In genomic region chr19:24221455-24221854, GRCm38 (mm10) we compare ENCODE assay signal across 19 mouse cellular contexts. TPM values are rescaled to one million over a fixed set of nuclear protein-coding genes. Genes with fewer than 3 reads are reported as not detected.
DNase-seq lines count a peak whose midpoint lies in the region; ATAC-seq and TF ChIP-seq lines count a peak whose summit lies in the region.
"Had no signal": no experiment of that assay in that cellular context is flagged by ENCODE, and none has a peak within 500 bp of the region (broad histone marks: within the 10 kb centered on the region; RNA-seq: fewer than 3 reads in every experiment).

No protein-coding gene starts in this region.

- H3K4me2 ChIP-seq in forebrain, embryonic 12.5 days: no peak overlapping the region
- no peak overlapping the region for H3K4me2 ChIP-seq in forebrain, embryonic 13.5 days
- peak overlapping the region; percentile 36 for H3K4me2 ChIP-seq in kidney, embryonic 16.5 days (replicated peaks; ENCODE audit: low read depth, low read length)
- H3K4me2 ChIP-seq: embryonic facial prominence, embryonic 12.5 days; limb, embryonic 13.5 days; midbrain, embryonic 12.5 days; neural tube, embryonic 15.5 days had no signal

- no peak for DNase-seq in kidney, postnatal 25 days
- DNase-seq in lung, postnatal 36 days: peak; percentile 27
- no peak for DNase-seq in layer of hippocampus, postnatal 10 days (ENCODE audit: low spot score in 2 of 2)
- DNase-seq in kidney, postnatal 4 days: no peak
- DNase-seq: adrenal gland, postnatal 10 days; cerebellum, adult 18-20 months; gastrocnemius, postnatal 36 days; heart, postnatal 4 days; retina, postnatal 1 day; thymus, postnatal 25 days had no signal

- no peak for TF ChIP-seq EP300 in ES-Bruce4 (IDR thresholded peaks at IDR 0.05; ENCODE audit: insufficient read depth, low read depth, low read length)

- no peak for ATAC-seq in forebrain, embryonic 12.5 days (ENCODE audit: low FRiP score)
- ATAC-seq in forebrain, embryonic 13.5 days: no peak
- ATAC-seq in kidney, embryonic 16.5 days (ENCODE audit: low FRiP score, low TSS enrichment): no peak

- H3K36me3 ChIP-seq in forebrain, embryonic 12.5 days (replicated peaks): no peaks in the 10 kb centered on the region
- H3K36me3 ChIP-seq in forebrain, embryonic 13.5 days (ENCODE audit: poor library complexity, severe bottlenecking): no peaks in the 10 kb centered on the region
- no peaks in the 10 kb centered on the region for H3K36me3 ChIP-seq in kidney, embryonic 16.5 days (ENCODE audit: insufficient read depth, low read length)
- no peaks in the 10 kb centered on the region for H3K36me3 ChIP-seq in ES-Bruce4 (ENCODE audit: control insufficient read depth, insufficient read depth, low read length, poor library complexity, severe bottlenecking)
- H3K36me3 ChIP-seq: embryonic facial prominence, embryonic 12.5 days; limb, embryonic 13.5 days; midbrain, embryonic 12.5 days; neural tube, embryonic 15.5 days had no signal

- TF ChIP-seq CTCF in ES-Bruce4 (IDR thresholded peaks at IDR 0.05; ENCODE audit: low read depth, low read length): peak; percentile 22

- no peak for TF ChIP-seq POLR2A in ES-Bruce4 (IDR thresholded peaks at IDR 0.05; ENCODE audit: insufficient read depth, low read length)

- no peak overlapping the region for H3K9ac ChIP-seq in forebrain, embryonic 12.5 days
- H3K9ac ChIP-seq in forebrain, embryonic 13.5 days: no peak overlapping the region
- no peak overlapping the region for H3K9ac ChIP-seq in kidney, embryonic 16.5 days (replicated peaks; ENCODE audit: low read length)
- peak overlapping the region; percentile 16; the same call in 1 of the 2 replicates for H3K9ac ChIP-seq in ES-Bruce4 (ENCODE audit: low read depth, poor library complexity, severe bottlenecking)
- H3K9ac ChIP-seq: embryonic facial prominence, embryonic 12.5 days; limb, embryonic 13.5 days; midbrain, embryonic 12.5 days; neural tube, embryonic 15.5 days had no signal

- no peak overlapping the region for H3K4me3 ChIP-seq in forebrain, embryonic 12.5 days (replicated peaks)
- H3K4me3 ChIP-seq in forebrain, embryonic 13.5 days: no peak overlapping the region
- H3K4me3 ChIP-seq in kidney, embryonic 16.5 days (ENCODE audit: low read length): no peak overlapping the region
- no peak overlapping the region for H3K4me3 ChIP-seq in ES-Bruce4 (ENCODE audit: low read depth, low read length)
- H3K4me3 ChIP-seq: embryonic facial prominence, embryonic 12.5 days; limb, embryonic 13.5 days; midbrain, embryonic 12.5 days; neural tube, embryonic 15.5 days had no signal

- 0 out of 2 replicates have a peak overlapping the region, but pooled peaks have one; percentile 14 for H3K27ac ChIP-seq in forebrain, embryonic 12.5 days
- no peak overlapping the region for H3K27ac ChIP-seq in forebrain, embryonic 13.5 days
- H3K27ac ChIP-seq in kidney, embryonic 16.5 days (ENCODE audit: low read length): peak overlapping the region; percentile 47; the same call in 1 of the 2 replicates
- H3K27ac ChIP-seq in ES-Bruce4 (ENCODE audit: insufficient read depth, low read length): no peak overlapping the region
- H3K27ac ChIP-seq: embryonic facial prominence, embryonic 12.5 days; limb, embryonic 13.5 days; macrophage; midbrain, embryonic 12.5 days; neural tube, embryonic 15.5 days had no signal

- peaks cover 34% of the 10 kb centered on the region for H3K27me3 ChIP-seq in forebrain, embryonic 12.5 days
- peaks cover 36% of the 10 kb centered on the region for H3K27me3 ChIP-seq in forebrain, embryonic 13.5 days
- H3K27me3 ChIP-seq in kidney, embryonic 16.5 days (ENCODE audit: insufficient read depth, low read length): no peaks in the 10 kb centered on the region
- no peaks in the 10 kb centered on the region for H3K27me3 ChIP-seq in ES-Bruce4 (ENCODE audit: control insufficient read depth, insufficient read depth, low read length, poor library complexity, severe bottlenecking)

- H3K4me1 ChIP-seq in forebrain, embryonic 12.5 days: peaks cover 35% of the 10 kb centered on the region
- H3K4me1 ChIP-seq in forebrain, embryonic 13.5 days: peaks cover 37% of the 10 kb centered on the region
- peaks cover 31% of the 10 kb centered on the region for H3K4me1 ChIP-seq in kidney, embryonic 16.5 days (ENCODE audit: insufficient read depth, low read length)
- peaks cover 4% of the 10 kb centered on the region for H3K4me1 ChIP-seq in ES-Bruce4 (ENCODE audit: control insufficient read depth, insufficient read depth, low read length)

- 88% methylated on average over 4 of the region's 4 CpGs for WGBS in forebrain, embryonic 12.5 days
- 85% methylated on average over 4 of the region's 4 CpGs for WGBS in forebrain, embryonic 13.5 days
- WGBS in kidney, embryonic 16.5 days: 48% methylated on average over 4 of the region's 4 CpGs

- no peaks in the 10 kb centered on the region for H3K9me3 ChIP-seq in forebrain, embryonic 12.5 days
- H3K9me3 ChIP-seq in forebrain, embryonic 13.5 days (replicated peaks): no peaks in the 10 kb centered on the region
- 0 out of 2 replicates have a peak, but pooled peaks cover 3% of the 10 kb centered on the region for H3K9me3 ChIP-seq in kidney, embryonic 16.5 days (ENCODE audit: low read length)
- no peaks in the 10 kb centered on the region for H3K9me3 ChIP-seq in ES-Bruce4 (replicated peaks; ENCODE audit: control insufficient read depth, insufficient read depth, low read length, poor library complexity, severe bottlenecking)
- H3K9me3 ChIP-seq: embryonic facial prominence, embryonic 12.5 days; limb, embryonic 13.5 days; midbrain, embryonic 12.5 days; neural tube, embryonic 15.5 days had no signal

RNA-seq across cellular contexts. Expression of gene Tjp2, which starts 3.4 kb away (rescaled TPM):
- polyA plus RNA-seq in forebrain, embryonic 12.5 days (2016; fragmentation: Nextera tagmentation; extraction: Ambion mirVana): 31.0 and 31.3 TPM in 2 replicates
- 14.3 and 14.7 TPM in 2 replicates for polyA plus RNA-seq in forebrain, embryonic 13.5 days (2015; fragmentation: Nextera tagmentation; extraction: Ambion mirVana)
- polyA plus RNA-seq in kidney, embryonic 16.5 days (2015; fragmentation: Nextera tagmentation; extraction: Ambion mirVana): 31.0 and 33.2 TPM in 2 replicates
- 114 and 115 TPM in 2 replicates for polyA plus RNA-seq in ES-Bruce4 (2011; ENCODE audit: insufficient read depth, insufficient read length, low read depth, missing spikeins)
- 10 to 100 TPM; 20.7 to 25.9 TPM for total RNA-seq in layer of hippocampus, postnatal 10 days (2021)

RNA-seq across cellular contexts. Expression of gene Fxn, which starts 59.0 kb away (rescaled TPM):
- 52.2 and 57.2 TPM in 2 replicates for polyA plus RNA-seq in forebrain, embryonic 12.5 days (2016; fragmentation: Nextera tagmentation; extraction: Ambion mirVana)
- polyA plus RNA-seq in forebrain, embryonic 13.5 days (2015; fragmentation: Nextera tagmentation; extraction: Ambion mirVana): 55.4 and 56.7 TPM in 2 replicates
- polyA plus RNA-seq in kidney, embryonic 16.5 days (2015; fragmentation: Nextera tagmentation; extraction: Ambion mirVana): 54.6 and 59.1 TPM in 2 replicates
- polyA plus RNA-seq in ES-Bruce4 (2011; ENCODE audit: insufficient read depth, insufficient read length, low read depth, missing spikeins): 9.0 and 11.2 TPM in 2 replicates
- total RNA-seq in layer of hippocampus, postnatal 10 days (2021): 10 to 100 TPM; 12.2 TPM

Comparison
In these comparisons a context has a peak if more than half of its experiments do, and no peak if none do; other contexts are left out.
1. H3K27ac ChIP-seq: peak in forebrain, embryonic 12.5 days (single experiment) and kidney, embryonic 16.5 days (single experiment); none in forebrain, embryonic 13.5 days (single experiment) and ES-Bruce4 (single experiment).